Mouse (Mus musculus) bone marrow, adult 2 months (tissue): ENCODE results near the gene Gosr1. TPM values are rescaled to one million over a fixed set of nuclear protein-coding genes. Genes with fewer than 3 reads are reported as not detected.
"Not testable (repeated sequence)": the region's sequence is repeated elsewhere in the genome, so short reads cannot be mapped to it uniquely, and the experiment has no call there.

ENCODE experiments used
- H3K27ac ChIP-seq: fragments of 200-500 bp; 2 replicates; pipeline ENCODE4 v1.5.1; 2012; ENCODE audit warnings: low read depth, mild to moderate bottlenecking, control low read depth, inconsistent platforms, low read length; ENCODE audit not compliant: control insufficient read depth, poor library complexity, insufficient read depth
- H3K4me1 ChIP-seq: fragments of 200-500 bp; 2 replicates; pipeline ENCODE4 v1.6.1; 2011; ENCODE audit warnings: low read length; ENCODE audit not compliant: control insufficient read depth, insufficient read depth
- H3K4me3 ChIP-seq: fragments of 200-500 bp; replicated peaks from 2 replicates; pipeline ENCODE3; 2011; ENCODE audit warnings: mild to moderate bottlenecking, low read depth, low read length, control low read depth; ENCODE audit not compliant: control insufficient read depth
- CTCF ChIP-seq: fragments of 200-500 bp; IDR thresholded peaks from 2 replicates; pipeline ENCODE4 v1.5.1; 2011; ENCODE audit warnings: low read length, control low read depth; ENCODE audit not compliant: control insufficient read depth, insufficient read depth
- POLR2A ChIP-seq: fragments of 200-500 bp; IDR thresholded peaks from 2 replicates; pipeline ENCODE4 v1.6.1; 2011; ENCODE audit warnings: low read depth, mild to moderate bottlenecking, control low read depth, low read length, borderline replicate concordance; ENCODE audit not compliant: control insufficient read depth
- WGBS: fragments of 180-500 bp; shearing (Covaris S2); methylation state at CpG from one replicate; pipeline ENCODE4 v1.1.7; 2018; 5-methylcytosine and 5-hydroxymethylcytosine counted together
- polyA plus RNA-seq: library from polyadenylated mRNA; stranded (reverse); fragments of >200 nt; gene quantifications from 2 replicates; pipeline ENCODE4 v1.2.4, GENCODE M21; 2011; ENCODE audit warnings: low replicate concordance; ENCODE audit not compliant: missing spikeins, insufficient read depth, insufficient read length

Gene Gosr1
- polyA plus RNA-seq, 1 experiment: 12.6 TPM

- no peaks in the 10 kb centered on the region for H3K4me1 ChIP-seq
- no peak overlapping the region for H3K27ac ChIP-seq
- TF ChIP-seq CTCF: no peak
- no peak overlapping the region for H3K4me3 ChIP-seq
- 58% methylated on average over 3 of the region's 3 CpGs for WGBS
These were observed 71.3 kb downstream of the Gosr1 start for GRCm38 (mm10) chr11:76692096-76692495.

- no peaks in the 10 kb centered on the region for H3K4me1 ChIP-seq
- H3K27ac ChIP-seq: no peak overlapping the region
- 77% methylated on average over 2 of the region's 2 CpGs for WGBS
- H3K4me3 ChIP-seq: no peak overlapping the region
- TF ChIP-seq CTCF: no peak
- TF ChIP-seq POLR2A: no peak
These were observed 77.8 kb downstream of the Gosr1 start for GRCm38 (mm10) chr11:76685604-76686003.

- H3K4me1 ChIP-seq, H3K4me3 ChIP-seq, H3K27ac ChIP-seq: not testable (repeated sequence)
- WGBS: 56% methylated on average over 8 of the region's 8 CpGs
These were observed 83.9 kb downstream of the Gosr1 start, which contains the start of gene Trarg1 for GRCm38 (mm10) chr11:76679508-76679907. Gene Trarg1 (plus strand): TSS chr11:76679808.

Other genes starting within 250 kb of the Gosr1 start
- gene Abr, start 141.3 kb downstream of the Gosr1 start, polyA plus RNA-seq: 19.4 and 43.0 TPM in 2 replicates
- not detected in 2 replicates for gene Bhlha9, start 91.1 kb downstream of the Gosr1 start, polyA plus RNA-seq
- 0.68 and 3.6 TPM in 2 replicates for gene Trarg1, start 83.8 kb downstream of the Gosr1 start, polyA plus RNA-seq
- gene Cpd, start 83.4 kb upstream of the Gosr1 start, polyA plus RNA-seq: 3.1 and 5.3 TPM in 2 replicates
- 1.8 TPM in 1 of 2 replicates, not detected in the other for gene Tmigd1, start 138.6 kb upstream of the Gosr1 start, polyA plus RNA-seq
- 31.2 and 38.4 TPM in 2 replicates for gene Blmh, start 161.2 kb upstream of the Gosr1 start, polyA plus RNA-seq
- gene Slc6a4, start 235.0 kb upstream of the Gosr1 start, polyA plus RNA-seq: 15.6 and 37.7 TPM in 2 replicates